Mouse (Mus musculus) 3T3-L1 (cell line): ENCODE data around the gene Bpifb5.
"Not testable (repeated sequence)": the region's sequence is repeated elsewhere in the genome, so short reads cannot be mapped to it uniquely, and the experiment has no call there.

Source experiments
- DNase-seq: peaks from one replicate; pipeline ENCODE4 v3.0.0-alpha.2; 2015; ENCODE audit warnings: low read depth, low spot score

The Bpifb5 gene

GRCm38 (mm10) chr2:154223265-154223916 lies at the start of gene Bpifb5:
Gene Bpifb5, plus strand, starts transcription at chr2:154223742.
- DNase-seq, result no peak

GRCm38 (mm10) chr2:154181900-154182299 lies 41.6 kb upstream of the Bpifb5 start:
- not testable (repeated sequence) for DNase-seq

GRCm38 (mm10) chr2:154183061-154183460 lies 40.5 kb upstream of the Bpifb5 start:
- DNase-seq, result peak; percentile 16

GRCm38 (mm10) chr2:154185319-154185718 lies 38.2 kb upstream of the Bpifb5 start:
- DNase-seq, result no peak

- peak; percentile 22 for DNase-seq
Observed at GRCm38 (mm10) chr2:154185748-154186147, 37.8 kb upstream of the Bpifb5 start.

- peak; percentile 60 for DNase-seq
Observed at GRCm38 (mm10) chr2:154187468-154187867, 36.1 kb upstream of the Bpifb5 start.

GRCm38 (mm10) chr2:154189877-154190434 lies 33.6 kb upstream of the Bpifb5 start:
- DNase-seq, result no peak

GRCm38 (mm10) chr2:154190546-154191258 lies 32.8 kb upstream of the Bpifb5 start, which contains the start of gene Bpifb1:
Gene Bpifb1, plus strand, starts transcription at chr2:154190818.
- DNase-seq, result no peak

- no peak for DNase-seq
Observed at GRCm38 (mm10) chr2:154192141-154192540, 31.4 kb upstream of the Bpifb5 start.

- DNase-seq, result no peak
Observed at GRCm38 (mm10) chr2:154193071-154193470, 30.5 kb upstream of the Bpifb5 start.

GRCm38 (mm10) chr2:154193994-154194504 lies 29.5 kb upstream of the Bpifb5 start:
- DNase-seq, result peak; percentile 10

- DNase-seq, result no peak
Observed at GRCm38 (mm10) chr2:154197036-154197435, 26.5 kb upstream of the Bpifb5 start.

- DNase-seq, result no peak
Observed at GRCm38 (mm10) chr2:154204630-154205029, 18.9 kb upstream of the Bpifb5 start.

- DNase-seq, result peak; percentile 45
Observed at GRCm38 (mm10) chr2:154206908-154207307, 16.6 kb upstream of the Bpifb5 start.

GRCm38 (mm10) chr2:154209112-154209511 lies 14.4 kb upstream of the Bpifb5 start:
- peak; percentile 70 for DNase-seq

- no peak for DNase-seq
Observed at GRCm38 (mm10) chr2:154211121-154211520, 12.4 kb upstream of the Bpifb5 start.

- no peak for DNase-seq
Observed at GRCm38 (mm10) chr2:154211881-154212280, 11.7 kb upstream of the Bpifb5 start.

GRCm38 (mm10) chr2:154215191-154215590 lies 8.4 kb upstream of the Bpifb5 start:
- peak; percentile 75 for DNase-seq

- DNase-seq, result no peak
Observed at GRCm38 (mm10) chr2:154219950-154220349, 3.6 kb upstream of the Bpifb5 start.

GRCm38 (mm10) chr2:154223917-154224273 lies 353 bp downstream of the Bpifb5 start:
- DNase-seq, result no peak

- no peak for DNase-seq
Observed at GRCm38 (mm10) chr2:154226991-154227390, 3.4 kb downstream of the Bpifb5 start.

GRCm38 (mm10) chr2:154227830-154228229 lies 4.3 kb downstream of the Bpifb5 start:
- DNase-seq, result no peak

- DNase-seq, result no peak
Observed at GRCm38 (mm10) chr2:154233426-154233825, 9.9 kb downstream of the Bpifb5 start.
